Mouse (Mus musculus): ENCODE measurements around the gene Emc7.

- TF ChIP-seq CTCF (IDR thresholded peaks at IDR 0.05; ENCODE audit: low read depth) = no peak
- no peak for TF ChIP-seq EP300 (IDR thresholded peaks at IDR 0.05; ENCODE audit: low read depth)
Measured at GRCm38 (mm10) chr2:112454862-112455564, at the start of gene Emc7.
